9 mouse cellular contexts compared by ENCODE assay signal in the genomic region with DNA sequence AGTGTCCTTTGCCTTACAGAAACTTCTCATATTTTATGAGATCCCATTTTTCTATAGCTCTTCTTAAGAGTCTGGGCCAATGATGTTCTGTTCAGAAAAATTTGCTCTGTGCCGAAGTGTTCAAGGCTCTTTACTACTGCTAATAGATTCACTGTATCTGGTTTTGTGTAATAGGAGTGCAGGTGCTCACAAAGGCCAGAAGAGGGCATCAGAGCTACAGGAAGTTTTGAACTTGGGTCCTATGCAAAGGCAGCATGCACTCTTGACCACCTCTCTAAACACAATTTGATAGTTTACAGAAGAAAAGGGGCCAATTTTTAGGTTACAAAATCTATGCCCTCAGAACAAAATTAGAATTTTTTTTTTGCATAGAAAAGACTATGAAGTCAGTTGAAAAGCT.
DNase-seq lines count a peak whose midpoint lies in the region; ATAC-seq and TF ChIP-seq lines count a peak whose summit lies in the region.
"Had no signal": no experiment of that assay in that cellular context is flagged by ENCODE, and none has a peak within 500 bp of the region (broad histone marks: within the 10 kb centered on the region; RNA-seq: fewer than 3 reads in every experiment).

No protein-coding gene starts in this region.

- no peaks in the 10 kb centered on the region for H3K27me3 ChIP-seq in forebrain, embryonic 12.5 days
- no peaks in the 10 kb centered on the region for H3K27me3 ChIP-seq in forebrain, embryonic 16.5 days (replicated peaks; ENCODE audit: control insufficient read depth, insufficient read depth, low read length)
- H3K27me3 ChIP-seq: heart, embryonic 15.5 days had no signal

- no peak overlapping the region for H3K4me3 ChIP-seq in forebrain, embryonic 12.5 days (replicated peaks)
- no peak overlapping the region for H3K4me3 ChIP-seq in forebrain, embryonic 16.5 days (replicated peaks; ENCODE audit: low read length)
- H3K4me3 ChIP-seq in lung, adult 2 months (replicated peaks; ENCODE audit: extremely low read depth, low read depth, low read length), result no peak overlapping the region
- no peak overlapping the region for H3K4me3 ChIP-seq in cortical plate, adult 2 months (ENCODE audit: insufficient read depth, low read length)
- H3K4me3 ChIP-seq: heart, embryonic 15.5 days had no signal

- no peaks in the 10 kb centered on the region for H3K36me3 ChIP-seq in forebrain, embryonic 12.5 days (replicated peaks)
- no peaks in the 10 kb centered on the region for H3K36me3 ChIP-seq in forebrain, embryonic 16.5 days (ENCODE audit: control insufficient read depth, insufficient read depth)
- H3K36me3 ChIP-seq: heart, embryonic 15.5 days had no signal

- TF ChIP-seq POLR2A in lung, adult 2 months (IDR thresholded peaks at IDR 0.05; ENCODE audit: borderline replicate concordance, extremely low read depth, low read depth, low read length), result no peak
- TF ChIP-seq POLR2A in cortical plate, adult 2 months (IDR thresholded peaks at IDR 0.05; ENCODE audit: extremely low read depth, insufficient read depth, low read length), result no peak

- H3K4me1 ChIP-seq in forebrain, embryonic 12.5 days, result peaks cover 4% of the 10 kb centered on the region
- no peaks in the 10 kb centered on the region for H3K4me1 ChIP-seq in forebrain, embryonic 16.5 days (replicated peaks; ENCODE audit: control insufficient read depth, insufficient read depth, low read length)
- no peaks in the 10 kb centered on the region for H3K4me1 ChIP-seq in lung, adult 2 months (ENCODE audit: control insufficient read depth, insufficient read depth, low read length)
- H3K4me1 ChIP-seq in cortical plate, adult 2 months (ENCODE audit: control insufficient read depth, insufficient read depth, low read length), result no peaks in the 10 kb centered on the region
- H3K4me1 ChIP-seq: heart, embryonic 15.5 days had no signal

- H3K4me2 ChIP-seq in forebrain, embryonic 12.5 days, result no peak overlapping the region
- H3K4me2 ChIP-seq in forebrain, embryonic 16.5 days (ENCODE audit: low read length), result no peak overlapping the region
- H3K4me2 ChIP-seq: heart, embryonic 15.5 days had no signal

- no peak overlapping the region for H3K9ac ChIP-seq in forebrain, embryonic 12.5 days
- no peak overlapping the region for H3K9ac ChIP-seq in forebrain, embryonic 16.5 days (replicated peaks; ENCODE audit: low read depth, low read length)
- H3K9ac ChIP-seq: heart, embryonic 15.5 days had no signal

- no peak overlapping the region for H3K27ac ChIP-seq in forebrain, embryonic 12.5 days
- H3K27ac ChIP-seq in forebrain, embryonic 16.5 days (ENCODE audit: low read length), result no peak overlapping the region
- no peak overlapping the region for H3K27ac ChIP-seq in cortical plate, adult 2 months (ENCODE audit: insufficient read depth, low read length)
- H3K27ac ChIP-seq: heart, embryonic 15.5 days had no signal

- ATAC-seq in forebrain, embryonic 12.5 days (ENCODE audit: low FRiP score), result 0 out of 2 replicates have a peak, but pooled peaks have one; percentile 51
- no peak for ATAC-seq in forebrain, embryonic 16.5 days

- DNase-seq in lung, adult 2 months, result no peak
- DNase-seq in lung, adult 18-20 months, result no peak
- DNase-seq in retina, adult 2 months (ENCODE audit: low read depth, low spot score), result peak; percentile 22
- no peak for DNase-seq in spleen, adult 18-20 months
- no peak for DNase-seq in gastrocnemius, postnatal 4 days (ENCODE audit: low spot score in 2 of 2)

- 77% methylated on average over 1 of the region's 1 CpGs for WGBS in forebrain, embryonic 12.5 days
- WGBS in forebrain, embryonic 16.5 days, result 61% methylated on average over 1 of the region's 1 CpGs
- WGBS in lung, adult 2 months, result 65% methylated on average over 1 of the region's 1 CpGs

- H3K9me3 ChIP-seq in forebrain, embryonic 12.5 days, result no peaks in the 10 kb centered on the region
- H3K9me3 ChIP-seq in forebrain, embryonic 16.5 days (ENCODE audit: control insufficient read depth, low read length), result no peaks in the 10 kb centered on the region
- H3K9me3 ChIP-seq: heart, embryonic 15.5 days had no signal

- peak; percentile 40; the same call in 1 of the 2 replicates for TF ChIP-seq CTCF in lung, adult 2 months (IDR thresholded peaks at IDR 0.05; ENCODE audit: insufficient read depth, low read length)
- TF ChIP-seq CTCF in cortical plate, adult 2 months (IDR thresholded peaks at IDR 0.05; ENCODE audit: extremely low read depth, insufficient read depth, low read length), result peak; percentile 56
